Mouse (Mus musculus) Patski (cell line): ENCODE measurements around the gene Slc28a1. TPM values are rescaled to one million over a fixed set of nuclear protein-coding genes. Genes with fewer than 3 reads are reported as not detected.
"Not testable (repeated sequence)": the region's sequence is repeated elsewhere in the genome, so short reads cannot be mapped to it uniquely, and the experiment has no call there.

ENCODE experiments used
- ATAC-seq: fragments of 100-300 bp; one replicate; pipeline ENCODE4 v1.8.0; 2021
- CTCF ChIA-PET: fragments of 350-600 bp; sonication (Branson Sonifier 250); formaldehyde crosslinking; loops from one replicate; lab custom pipeline; 2022; ENCODE audit warnings: inconsistent platforms; lab: Charles Lee
- POLR2A ChIA-PET: fragments of 350-600 bp; sonication (Branson Sonifier 250); formaldehyde crosslinking; loops from one replicate; lab custom pipeline; 2022; ENCODE audit warnings: antibody characterized with exemption, inconsistent platforms; lab: Charles Lee
- DNase-seq: peaks from one replicate; pipeline ENCODE4 v3.0.0-alpha.2; 2011; ENCODE audit warnings: low read depth, low spot score
- H3K27me3 ChIP-seq: fragments of 371-371 bp; one replicate; pipeline ENCODE4 v1.5.1; 2021
- CTCF ChIP-seq: fragments of 100-300 bp; IDR thresholded peaks from one replicate; pipeline ENCODE4 v1.5.1; 2021
- in situ Hi-C: fragments of 300-500 bp; cut with MboI; formaldehyde crosslinking; loops from 3 replicates; pipeline ENCODE4 v1.11.1; 2018; ENCODE audit warnings: low pct_unique_long_range_greater_than_20kb, mixed read lengths
- polyA plus RNA-seq: library from polyadenylated mRNA; unstranded; gene quantifications from one replicate; pipeline ENCODE4 v1.2.3, GENCODE M21; 2021

Slc28a1 gene
- polyA plus RNA-seq, 1 experiment from 2014 or later, result not detected

GRCm38 (mm10) chr7:81183181-81183580 lies 68.6 kb downstream of the Slc28a1 start:
- no peaks in the 10 kb centered on the region for H3K27me3 ChIP-seq
- no peak for TF ChIP-seq CTCF
- in situ Hi-C loops, result no loop called here
- ATAC-seq (no peak), DNase-seq (no peak)
- POLR2A ChIA-PET, result interaction anchor here (1.4 kb wide), 1 partner anchor 129 kb away, joined by 3 read pairs; no protein-coding TSS in a partner anchor
- CTCF ChIA-PET, result interaction anchor here (1.1 kb wide), 1 partner anchor 16 kb away, joined by 4 read pairs; no protein-coding TSS in a partner anchor

DNA sequence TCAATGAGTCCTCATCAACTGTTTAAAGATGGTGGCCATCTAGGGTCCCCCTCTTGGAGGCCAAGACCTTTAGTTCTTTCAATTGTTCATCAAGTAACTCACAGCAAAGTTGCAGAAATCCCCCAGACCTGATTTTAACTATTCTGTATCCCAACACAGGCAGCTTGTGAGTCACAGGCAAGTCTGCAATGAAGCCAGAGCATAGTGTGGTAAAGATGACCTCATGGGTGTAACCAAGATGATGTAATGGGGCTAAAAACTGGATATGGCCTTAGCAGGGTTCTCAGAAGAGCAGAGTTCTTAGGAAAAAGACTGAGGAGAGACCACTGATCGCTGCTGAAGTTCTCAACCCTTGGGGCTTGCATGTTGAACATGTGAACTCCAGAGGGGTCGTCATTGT lies 69.5 kb downstream of the Slc28a1 start:
- no peak for TF ChIP-seq CTCF
- ATAC-seq, result no peak
- POLR2A ChIA-PET, result no interaction called here
- CTCF ChIA-PET, result no interaction called here
- DNase-seq, result no peak
- in situ Hi-C loops, result no loop called here
- no peaks in the 10 kb centered on the region for H3K27me3 ChIP-seq

GRCm38 (mm10) chr7:81184651-81185050 lies 70.1 kb downstream of the Slc28a1 start:
- in situ Hi-C loops, result no loop called here
- H3K27me3 ChIP-seq, result no peaks in the 10 kb centered on the region
- DNase-seq, result no peak
- ChIA-PET POLR2A (no interaction called here), CTCF (no interaction called here)
- TF ChIP-seq CTCF, result peak; percentile 32
- ATAC-seq, result no peak

DNA sequence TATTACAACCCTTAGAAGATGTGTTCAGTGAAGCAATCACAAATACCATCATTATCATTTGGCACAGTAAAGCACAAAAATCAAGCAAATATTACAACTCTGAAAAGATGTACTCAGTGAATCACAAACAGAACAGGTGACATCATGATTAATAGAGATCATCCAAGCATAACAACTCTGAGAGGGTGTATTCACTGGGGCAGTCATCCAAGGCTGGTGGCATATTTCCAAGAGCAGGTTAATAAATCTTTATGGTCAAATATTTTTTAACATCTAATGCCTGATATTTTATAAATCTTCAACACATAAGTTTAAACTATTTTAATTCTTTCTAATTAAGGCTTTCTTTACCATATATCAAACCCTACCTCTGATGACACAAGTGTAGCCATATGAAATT lies 71.4 kb downstream of the Slc28a1 start:
- CTCF ChIA-PET, ATAC-seq, POLR2A ChIA-PET, DNase-seq, in situ Hi-C loops, H3K27me3 ChIP-seq: not testable (repeated sequence)

GRCm38 (mm10) chr7:81189180-81189579 lies 74.6 kb downstream of the Slc28a1 start:
- ChIA-PET CTCF (no interaction called here), POLR2A (no interaction called here)
- H3K27me3 ChIP-seq, result no peaks in the 10 kb centered on the region
- in situ Hi-C loops, result no loop called here
- no peak for TF ChIP-seq CTCF
- ATAC-seq (no peak), DNase-seq (no peak)

- DNase-seq (no peak), ATAC-seq (no peak)
- no peaks in the 10 kb centered on the region for H3K27me3 ChIP-seq
- no peak for TF ChIP-seq CTCF
- ChIA-PET CTCF (interaction anchor here (1.1 to 1.3 kb wide), 2 partner anchors 10 to 13 kb away, joined by 3 read pairs; no protein-coding TSS in a partner anchor), POLR2A (no interaction called here)
- in situ Hi-C loops, result no loop called here
These were observed 80.9 kb downstream of the Slc28a1 start for GRCm38 (mm10) chr7:81195509-81195908.

DNA sequence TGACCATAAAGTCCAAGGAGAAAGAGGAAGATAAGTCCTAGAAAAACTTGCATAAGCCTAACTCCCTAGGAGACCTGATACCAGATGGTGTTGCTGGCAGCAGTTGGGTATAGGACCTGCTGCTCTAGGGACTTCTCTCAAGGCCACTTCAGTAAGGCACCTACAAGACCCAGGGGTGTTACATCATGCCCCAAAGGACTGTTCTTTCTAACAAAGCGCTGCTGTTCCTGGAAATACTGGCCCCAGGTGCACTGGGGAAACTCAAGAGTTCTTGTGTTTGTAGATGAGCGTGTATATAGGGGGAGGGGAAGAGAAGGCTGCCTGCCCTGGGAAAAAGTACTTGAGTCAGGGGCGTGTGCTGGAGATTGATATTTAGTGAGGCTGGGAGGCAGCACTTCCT lies 82.2 kb downstream of the Slc28a1 start:
- no peaks in the 10 kb centered on the region for H3K27me3 ChIP-seq
- DNase-seq, result no peak
- ChIA-PET CTCF (interaction anchor here (1.3 to 1.7 kb wide), 3 partner anchors 8 to 145 kb away, joined by 3 read pairs; no protein-coding TSS in a partner anchor), POLR2A (no interaction called here)
- no peak for ATAC-seq
- no peak for TF ChIP-seq CTCF
- in situ Hi-C loops, result no loop called here

GRCm38 (mm10) chr7:81198538-81198937 lies 83.9 kb downstream of the Slc28a1 start:
- H3K27me3 ChIP-seq, result no peaks in the 10 kb centered on the region
- ChIA-PET POLR2A (interaction anchor here (0.5 kb wide), 1 partner anchor 1011 kb away, joined by 3 read pairs; no protein-coding TSS in a partner anchor), CTCF (interaction anchor here (0.8 to 2.2 kb wide), 2 partner anchors 10 to 12 kb away, joined by 3 to 8 read pairs; no protein-coding TSS in a partner anchor)
- no peak for ATAC-seq
- TF ChIP-seq CTCF, result no peak
- in situ Hi-C loops, result no loop called here
- DNase-seq, result no peak

GRCm38 (mm10) chr7:81199109-81199508 lies 84.5 kb downstream of the Slc28a1 start:
- CTCF ChIA-PET, result interaction anchor here (0.8 to 2.2 kb wide), 2 partner anchors 9 to 11 kb away, joined by 3 to 8 read pairs; no protein-coding TSS in a partner anchor
- POLR2A ChIA-PET, result interaction anchor here (0.5 kb wide), 1 partner anchor 1011 kb away, joined by 3 read pairs; no protein-coding TSS in a partner anchor
- in situ Hi-C loops, result no loop called here
- ATAC-seq, result no peak
- DNase-seq, result no peak
- no peak for TF ChIP-seq CTCF
- H3K27me3 ChIP-seq, result no peaks in the 10 kb centered on the region

DNA sequence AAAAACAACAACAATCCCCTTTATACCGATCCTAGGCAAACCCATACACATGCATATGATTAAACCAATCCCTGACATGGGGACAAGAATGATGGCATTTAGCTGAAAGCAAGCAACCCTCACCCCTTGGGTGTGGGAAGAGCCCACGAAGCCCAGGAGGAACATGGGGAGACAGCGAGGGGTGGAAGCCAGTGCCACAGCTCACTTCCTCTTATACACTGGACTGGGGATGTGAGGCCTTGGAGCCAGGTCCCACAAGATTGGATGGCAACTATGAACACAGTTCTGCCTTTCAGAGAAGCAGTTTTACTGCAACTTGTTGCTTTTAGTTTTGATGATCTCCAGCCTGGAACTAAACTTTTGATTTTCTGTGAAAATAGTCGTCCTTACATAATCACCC lies 85.2 kb downstream of the Slc28a1 start:
- DNase-seq, result no peak
- in situ Hi-C loops, result no loop called here
- no peak for TF ChIP-seq CTCF
- ATAC-seq, result no peak
- POLR2A ChIA-PET, result no interaction called here
- H3K27me3 ChIP-seq, result no peaks in the 10 kb centered on the region
- CTCF ChIA-PET, result interaction anchor here (2.2 kb wide), 1 partner anchor 11 kb away, joined by 8 read pairs; no protein-coding TSS in a partner anchor

GRCm38 (mm10) chr7:81202389-81202788 lies 87.8 kb downstream of the Slc28a1 start:
- ATAC-seq (no peak), DNase-seq (no peak)
- CTCF ChIA-PET, result interaction anchor here (0.7 to 1.3 kb wide), 5 partner anchors 9 to 133 kb away, joined by 3 to 4 read pairs (median 3); no protein-coding TSS in a partner anchor
- POLR2A ChIA-PET, result interaction anchor here (0.6 kb wide), 1 partner anchor 109 kb away, joined by 3 read pairs; no protein-coding TSS in a partner anchor
- no peak for TF ChIP-seq CTCF
- in situ Hi-C loops, result no loop called here
- H3K27me3 ChIP-seq, result no peaks in the 10 kb centered on the region

GRCm38 (mm10) chr7:81203576-81203975 lies 89.0 kb downstream of the Slc28a1 start:
- in situ Hi-C loops, POLR2A ChIA-PET, DNase-seq, ATAC-seq, CTCF ChIA-PET, H3K27me3 ChIP-seq: not testable (repeated sequence)
